Mouse (Mus musculus) neural tube, embryonic 15.5 days (tissue): ENCODE results near the gene Lect2. TPM values are rescaled to one million over a fixed set of nuclear protein-coding genes. Genes with fewer than 3 reads are reported as not detected.
A peak's percentile ranks its signal among the peaks of the same experiment; 100 is the strongest.

Experiments used
- ATAC-seq: fragments of 200-750 bp; cut with Nextera tagmentation; 2 replicates; pipeline ENCODE4 v1.8.0; 2017; ENCODE audit warnings: mild to moderate bottlenecking, moderate TSS enrichment, moderate library complexity; ENCODE audit not compliant: low FRiP score
- H3K27ac ChIP-seq: fragments of 300-500 bp; sonication (generic); replicated peaks from 2 replicates; pipeline ENCODE4 v1.5.1; 2015; ENCODE audit warnings: mild to moderate bottlenecking, inconsistent platforms
- H3K27me3 ChIP-seq: fragments of 300-500 bp; sonication (generic); replicated peaks from 2 replicates; pipeline ENCODE4 v1.6.1; 2015; ENCODE audit warnings: inconsistent platforms
- H3K36me3 ChIP-seq: fragments of 300-500 bp; sonication (generic); 2 replicates; pipeline ENCODE4 v1.6.1; 2015; ENCODE audit warnings: inconsistent platforms
- H3K4me1 ChIP-seq: fragments of 300-500 bp; sonication (generic); 2 replicates; pipeline ENCODE4 v1.6.1; 2015; ENCODE audit warnings: inconsistent platforms
- H3K4me2 ChIP-seq: fragments of 300-500 bp; sonication (generic); 2 replicates; pipeline ENCODE4 v1.6.1; 2015; ENCODE audit warnings: inconsistent platforms, mild to moderate bottlenecking, moderate library complexity
- H3K4me3 ChIP-seq: fragments of 300-500 bp; sonication (generic); replicated peaks from 2 replicates; pipeline ENCODE4 v1.5.1; 2015; ENCODE audit warnings: mild to moderate bottlenecking, inconsistent platforms
- H3K9ac ChIP-seq: fragments of 300-500 bp; sonication (generic); replicated peaks from 2 replicates; pipeline ENCODE4 v1.6.1; 2015; ENCODE audit warnings: mild to moderate bottlenecking, inconsistent platforms
- H3K9me3 ChIP-seq: fragments of 300-500 bp; sonication (generic); replicated peaks from 2 replicates; pipeline ENCODE4 v1.6.1; 2016; ENCODE audit warnings: inconsistent platforms
- WGBS: fragments of 180-500 bp; shearing (Covaris S2); methylation state at CpG from one replicate; pipeline ENCODE4 v1.1.7; 2015; ENCODE audit warnings: mixed read lengths; 5-methylcytosine and 5-hydroxymethylcytosine counted together
- polyA plus RNA-seq: library from polyadenylated mRNA; unstranded; fragments of >200 nt; fragmentation: Nextera tagmentation; extraction: Ambion mirVana; gene quantifications from 2 replicates; pipeline ENCODE4 v1.2.1, GENCODE M21; 2015

The Lect2 gene
- polyA plus RNA-seq = 0.37 TPM in 1 of 2 replicates, not detected in the other

DNA sequence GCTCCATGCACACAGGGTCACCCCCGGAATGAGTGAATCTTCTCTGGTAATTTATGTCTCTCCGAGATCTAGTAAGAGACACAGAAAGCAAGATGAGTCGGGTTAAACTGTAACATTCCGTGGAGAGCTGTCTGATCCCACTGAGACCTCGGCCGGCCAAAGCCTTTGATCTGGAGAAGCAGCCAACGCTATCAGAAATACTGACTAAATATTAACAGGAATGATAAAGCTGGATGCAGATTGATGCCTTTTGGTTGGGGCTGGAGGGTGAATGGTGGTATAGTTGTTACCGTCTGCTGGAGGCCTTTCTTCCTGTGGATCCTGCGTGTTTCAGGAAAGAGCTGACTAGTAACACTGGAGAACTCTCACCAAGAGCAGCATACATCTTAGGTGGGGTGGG is at the start of gene Lect2:
Gene Lect2, minus strand, starts transcription at position 102 of the 400 bp plus-strand sequence.
- 66% methylated on average over 9 of the region's 9 CpGs for WGBS

DNA sequence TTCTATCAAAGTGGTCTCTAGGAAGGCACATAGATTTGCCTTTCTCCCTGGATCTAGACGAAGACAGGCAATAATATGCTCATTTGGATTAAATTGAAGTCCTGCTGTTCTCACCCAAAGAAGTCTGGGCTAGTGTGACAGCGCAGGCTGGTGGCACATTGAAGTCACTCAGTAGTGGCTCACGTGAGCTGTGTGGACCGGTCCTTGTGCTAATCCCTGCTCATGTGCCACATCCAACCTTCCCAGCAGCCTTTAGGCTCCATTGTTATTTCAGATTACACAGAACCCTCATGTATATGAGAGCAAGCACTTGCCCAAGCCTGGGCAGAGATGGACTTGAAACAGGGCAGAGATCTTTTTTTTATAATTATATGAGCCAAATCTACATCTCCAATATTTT is 49.0 kb upstream of the Lect2 start:
- Histone ChIP-seq H3K4me3 (no peak overlapping the region), H3K9me3 (no peaks in the 10 kb centered on the region), H3K4me1 (peaks cover 19% of the 10 kb centered on the region), H3K27me3 (no peaks in the 10 kb centered on the region), H3K27ac (no peak overlapping the region), H3K4me2 (no peak overlapping the region), H3K36me3 (no peaks in the 10 kb centered on the region), H3K9ac (no peak overlapping the region)
- ATAC-seq = no peak
- WGBS = 54% methylated on average over 4 of the region's 4 CpGs

More for the DNA sequence above, at the start of gene Lect2:
- no peak for ATAC-seq
- Histone ChIP-seq H3K9ac (no peak within 1 kb of the TSS), H3K27ac (no peak within 1 kb of the TSS), H3K4me3 (no peak within 1 kb of the TSS), H3K4me1 (no peaks in the 10 kb centered on the region), H3K4me2 (no peak within 1 kb of the TSS), H3K36me3 (no peaks in the 10 kb centered on the region), H3K9me3 (no peaks in the 10 kb centered on the region), H3K27me3 (no peaks in the 10 kb centered on the region)

- H3K27ac ChIP-seq = no peak overlapping the region
- no peaks in the 10 kb centered on the region for H3K27me3 ChIP-seq
- no peaks in the 10 kb centered on the region for H3K9me3 ChIP-seq
- no peak overlapping the region for H3K4me2 ChIP-seq
- 83% methylated on average over 8 of the region's 8 CpGs for WGBS
- H3K4me3 ChIP-seq = no peak overlapping the region
- H3K4me1 ChIP-seq = peaks cover 14% of the 10 kb centered on the region
- H3K36me3 ChIP-seq = no peaks in the 10 kb centered on the region
- no peak for ATAC-seq
- H3K9ac ChIP-seq = no peak overlapping the region
Measured at GRCm38 (mm10) chr13:56595246-56595645, 46.9 kb upstream of the Lect2 start.

DNA sequence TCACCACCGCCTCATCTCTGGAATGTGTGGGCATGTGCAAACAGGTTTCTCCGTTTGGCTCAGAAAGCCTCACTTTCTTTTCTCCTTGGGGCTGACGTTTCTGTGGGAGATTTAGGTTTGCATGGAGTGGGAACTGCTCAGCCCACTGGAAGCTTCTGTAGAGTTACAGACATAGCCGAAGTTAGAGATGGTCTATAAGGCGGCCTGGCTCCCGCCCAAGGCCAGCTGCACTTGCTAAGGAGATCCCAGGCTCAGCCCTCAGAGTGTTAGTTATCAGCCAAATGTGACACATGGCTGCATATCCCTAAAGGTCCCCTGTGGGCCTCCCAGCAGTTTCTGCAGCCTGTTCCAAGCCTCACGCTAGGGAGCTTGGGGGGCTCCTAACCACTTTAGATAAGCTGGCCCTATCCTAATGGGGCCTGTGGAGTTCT is 45.7 kb upstream of the Lect2 start:
- H3K9ac ChIP-seq = no peak overlapping the region
- 74% methylated on average over 7 of the region's 7 CpGs for WGBS
- ATAC-seq = no peak

DNA sequence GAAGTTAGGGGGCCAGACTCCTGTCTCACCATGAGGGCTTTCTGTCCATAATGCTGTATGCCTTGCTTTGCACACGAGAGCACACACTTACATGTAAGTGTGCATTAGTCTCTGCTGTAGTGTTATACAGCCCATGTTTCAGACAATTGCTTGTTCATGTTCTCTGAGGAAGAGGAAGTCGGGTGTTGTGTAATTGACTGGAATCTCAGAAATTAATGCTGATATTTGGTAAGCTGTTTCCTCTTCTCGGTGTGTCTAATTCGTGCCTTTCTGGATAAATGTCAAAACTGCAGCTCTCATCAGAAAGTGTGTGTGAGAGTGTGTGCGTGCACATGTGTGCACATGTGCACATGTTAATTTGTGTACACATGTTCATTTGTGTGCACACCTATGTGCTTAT is 44.9 kb upstream of the Lect2 start:
- Histone ChIP-seq H3K27me3 (no peaks in the 10 kb centered on the region), H3K4me1 (peaks cover 11% of the 10 kb centered on the region), H3K9ac (no peak overlapping the region), H3K27ac (no peak overlapping the region), H3K4me2 (no peak overlapping the region), H3K9me3 (no peaks in the 10 kb centered on the region), H3K36me3 (no peaks in the 10 kb centered on the region), H3K4me3 (no peak overlapping the region)
- WGBS = 94% methylated on average over 5 of the region's 5 CpGs
- ATAC-seq = no peak

More for the DNA sequence above, 45.7 kb upstream of the Lect2 start:
- H3K4me3 ChIP-seq = no peak overlapping the region
- no peak overlapping the region for H3K27ac ChIP-seq
- H3K36me3 ChIP-seq = no peaks in the 10 kb centered on the region
- no peaks in the 10 kb centered on the region for H3K27me3 ChIP-seq
- H3K4me1 ChIP-seq = peaks cover 14% of the 10 kb centered on the region
- H3K4me2 ChIP-seq = no peak overlapping the region
- H3K9me3 ChIP-seq = no peaks in the 10 kb centered on the region

GRCm38 (mm10) chr13:56591939-56592338 is 43.6 kb upstream of the Lect2 start:
- Histone ChIP-seq H3K9me3 (no peaks in the 10 kb centered on the region), H3K36me3 (no peaks in the 10 kb centered on the region), H3K4me3 (no peak overlapping the region), H3K27me3 (no peaks in the 10 kb centered on the region), H3K4me1 (peaks cover 3% of the 10 kb centered on the region; the same call in 1 of the 2 replicates), H3K9ac (no peak overlapping the region), H3K27ac (no peak overlapping the region), H3K4me2 (no peak overlapping the region)
- WGBS = 43% methylated on average over 2 of the region's 2 CpGs
- ATAC-seq = no peak

- WGBS = 91% methylated on average over 8 of the region's 8 CpGs
- H3K9ac ChIP-seq = no peak overlapping the region
Measured at GRCm38 (mm10) chr13:56591191-56591590, 42.9 kb upstream of the Lect2 start.

GRCm38 (mm10) chr13:56590202-56590601 is 41.9 kb upstream of the Lect2 start:
- Histone ChIP-seq H3K9me3 (no peaks in the 10 kb centered on the region), H3K9ac (no peak overlapping the region), H3K27me3 (no peaks in the 10 kb centered on the region), H3K36me3 (no peaks in the 10 kb centered on the region), H3K27ac (no peak overlapping the region), H3K4me2 (no peak overlapping the region), H3K4me3 (no peak overlapping the region), H3K4me1 (peaks cover 3% of the 10 kb centered on the region; the same call in 1 of the 2 replicates)
- WGBS = 90% methylated on average over 5 of the region's 5 CpGs
- no peak for ATAC-seq

More at GRCm38 (mm10) chr13:56591191-56591590, 42.9 kb upstream of the Lect2 start:
- ATAC-seq = no peak
- Histone ChIP-seq H3K9me3 (no peaks in the 10 kb centered on the region), H3K27ac (no peak overlapping the region), H3K4me1 (peaks cover 3% of the 10 kb centered on the region; the same call in 1 of the 2 replicates), H3K36me3 (no peaks in the 10 kb centered on the region), H3K4me3 (no peak overlapping the region), H3K4me2 (no peak overlapping the region), H3K27me3 (no peaks in the 10 kb centered on the region)

GRCm38 (mm10) chr13:56588454-56589117 is 40.3 kb upstream of the Lect2 start:
- H3K4me1 ChIP-seq = no peaks in the 10 kb centered on the region
- 83% methylated on average over 14 of the region's 14 CpGs for WGBS

GRCm38 (mm10) chr13:56586046-56586445 is 37.7 kb upstream of the Lect2 start:
- H3K9ac ChIP-seq = no peak overlapping the region
- H3K4me3 ChIP-seq = no peak overlapping the region
- H3K4me1 ChIP-seq = peaks cover 18% of the 10 kb centered on the region
- no peaks in the 10 kb centered on the region for H3K9me3 ChIP-seq
- H3K4me2 ChIP-seq = no peak overlapping the region
- H3K36me3 ChIP-seq = no peaks in the 10 kb centered on the region
- 85% methylated on average over 3 of the region's 3 CpGs for WGBS
- H3K27ac ChIP-seq = no peak overlapping the region
- no peak for ATAC-seq
- H3K27me3 ChIP-seq = no peaks in the 10 kb centered on the region

More at GRCm38 (mm10) chr13:56588454-56589117, 40.3 kb upstream of the Lect2 start:
- Histone ChIP-seq H3K9me3 (no peaks in the 10 kb centered on the region), H3K9ac (no peak overlapping the region), H3K27me3 (no peaks in the 10 kb centered on the region), H3K27ac (no peak overlapping the region), H3K36me3 (no peaks in the 10 kb centered on the region), H3K4me3 (no peak overlapping the region), H3K4me2 (no peak overlapping the region)
- ATAC-seq = no peak

DNA sequence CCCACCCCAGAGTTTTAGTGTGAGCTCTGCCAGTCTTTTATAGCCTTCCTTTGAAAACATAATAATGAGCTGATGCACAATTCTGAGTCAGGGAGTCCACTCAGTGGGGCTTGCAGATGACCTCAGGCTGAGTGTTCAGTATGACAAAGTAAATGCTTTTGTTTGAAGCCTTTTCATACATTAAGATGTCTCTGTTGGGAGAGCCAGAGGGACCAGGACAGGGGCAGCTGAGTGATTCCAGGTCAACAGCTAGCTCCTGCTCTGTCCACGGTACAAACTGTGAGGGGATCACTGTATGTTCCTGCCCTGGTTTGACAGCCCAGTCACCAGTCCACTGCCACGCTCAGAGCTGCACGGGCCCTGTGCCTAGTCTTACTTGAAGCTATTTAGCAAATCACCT is 34.4 kb upstream of the Lect2 start:
- Histone ChIP-seq H3K9me3 (no peaks in the 10 kb centered on the region), H3K4me1 (peaks cover 18% of the 10 kb centered on the region), H3K4me2 (no peak overlapping the region), H3K9ac (no peak overlapping the region), H3K36me3 (no peaks in the 10 kb centered on the region), H3K4me3 (no peak overlapping the region), H3K27ac (0 out of 2 replicates have a peak overlapping the region, but pooled peaks have one; percentile 13), H3K27me3 (no peaks in the 10 kb centered on the region)
- 21% methylated on average over 3 of the region's 3 CpGs for WGBS
- no peak for ATAC-seq

GRCm38 (mm10) chr13:56581961-56582434 is 33.7 kb upstream of the Lect2 start:
- H3K4me1 ChIP-seq = peaks cover 18% of the 10 kb centered on the region
- peak; percentile 85 for ATAC-seq
- H3K9me3 ChIP-seq = no peaks in the 10 kb centered on the region
- H3K27me3 ChIP-seq = no peaks in the 10 kb centered on the region
- H3K4me3 ChIP-seq = no peak overlapping the region
- peak overlapping the region; percentile 61 for H3K27ac ChIP-seq
- H3K36me3 ChIP-seq = no peaks in the 10 kb centered on the region
- WGBS = 2% methylated on average over 6 of the region's 6 CpGs
- no peak overlapping the region for H3K9ac ChIP-seq
- H3K4me2 ChIP-seq = peak overlapping the region; percentile 27
